Mouse (Mus musculus) left cerebral cortex, adult 8-10 months (tissue): ENCODE results near the gene Sardh. TPM values are rescaled to one million over a fixed set of nuclear protein-coding genes. Genes with fewer than 3 reads are reported as not detected.

Experiments
- DNase-seq, 2 experiments: peaks; one replicate each; pipeline ENCODE4 v3.0.0; 2022; ENCODE audit warnings: low spot score in 2 of 2
- total RNA-seq, 4 experiments: library from RNA; stranded (reverse); gene quantifications; 2 replicates each; pipeline ENCODE4 v1.2.4; 2022

Sardh gene
- total RNA-seq, 4 experiments from 2014 or later = 8.0 to 12.6 (median 9.3) TPM

- no peak for DNase-seq
These were observed 19.2 kb downstream of the Sardh start for GRCm38 (mm10) chr2:27228809-27229480.

GRCm38 (mm10) chr2:27226572-27226971, 21.6 kb downstream of the Sardh start:
- peak in 1 of 2 experiments; percentile 76 for DNase-seq

GRCm38 (mm10) chr2:27223012-27223421, 25.1 kb downstream of the Sardh start:
- DNase-seq = peak; percentile 51 to 86

GRCm38 (mm10) chr2:27218569-27218968, 29.6 kb downstream of the Sardh start:
- no peak for DNase-seq

- peak in 1 of 2 experiments; percentile 61 for DNase-seq
These were observed 30.0 kb downstream of the Sardh start for GRCm38 (mm10) chr2:27218121-27218544.

- no peak for DNase-seq
These were observed 32.6 kb downstream of the Sardh start for GRCm38 (mm10) chr2:27215537-27215936.

- DNase-seq = peak; percentile 45 to 70
These were observed 35.9 kb downstream of the Sardh start for GRCm38 (mm10) chr2:27211966-27212893.

GRCm38 (mm10) chr2:27210676-27211210, 37.4 kb downstream of the Sardh start:
- DNase-seq = no peak

- no peak for DNase-seq
These were observed 37.9 kb downstream of the Sardh start for GRCm38 (mm10) chr2:27210255-27210654.

- no peak for DNase-seq
These were observed 38.3 kb downstream of the Sardh start for GRCm38 (mm10) chr2:27209816-27210215.

GRCm38 (mm10) chr2:27209370-27209769, 38.8 kb downstream of the Sardh start:
- no peak for DNase-seq

- no peak for DNase-seq
These were observed 41.0 kb downstream of the Sardh start for GRCm38 (mm10) chr2:27207126-27207525.

GRCm38 (mm10) chr2:27206128-27206797, 41.9 kb downstream of the Sardh start:
- no peak for DNase-seq

GRCm38 (mm10) chr2:27205666-27206065, 42.5 kb downstream of the Sardh start:
- no peak for DNase-seq

GRCm38 (mm10) chr2:27200586-27200985, 47.6 kb downstream of the Sardh start:
- no peak for DNase-seq

- DNase-seq = no peak
These were observed 49.4 kb downstream of the Sardh start for GRCm38 (mm10) chr2:27198551-27199246.

- no peak for DNase-seq
These were observed 58.1 kb downstream of the Sardh start for GRCm38 (mm10) chr2:27189994-27190393.

GRCm38 (mm10) chr2:27187531-27187930, 60.6 kb downstream of the Sardh start:
- no peak for DNase-seq

GRCm38 (mm10) chr2:27183734-27184133, 64.4 kb downstream of the Sardh start:
- no peak for DNase-seq

GRCm38 (mm10) chr2:27181907-27182306, 66.2 kb downstream of the Sardh start:
- no peak for DNase-seq

- DNase-seq = peak in 1 of 2 experiments; percentile 58
These were observed 69.0 kb downstream of the Sardh start for GRCm38 (mm10) chr2:27179101-27179500.
